In the genomic region with DNA sequence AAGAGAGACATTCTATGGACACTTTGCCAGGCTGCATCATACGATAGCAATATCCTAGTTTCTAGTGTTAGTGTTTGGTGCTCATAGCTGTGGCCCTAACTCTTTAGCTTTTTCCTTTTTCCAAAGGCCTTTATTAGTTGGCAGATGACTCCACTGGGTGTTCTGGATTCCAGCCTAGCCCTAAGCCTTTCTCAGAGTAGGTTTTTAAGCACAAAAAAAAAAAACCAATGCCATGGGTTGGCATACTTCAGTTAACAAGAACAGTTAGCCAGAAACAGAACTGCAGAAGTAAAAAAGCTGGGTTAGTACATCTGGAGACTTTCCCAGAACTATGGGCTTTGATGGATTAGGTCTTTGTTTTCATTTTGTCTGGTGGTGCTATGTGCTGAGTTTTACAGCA, we compare ENCODE assay signal across 12 mouse cellular contexts.
"Had no signal": no experiment of that assay in that cellular context is flagged by ENCODE, and none has a peak within 500 bp of the region (broad histone marks: within the 10 kb centered on the region; RNA-seq: fewer than 3 reads in every experiment).

No protein-coding gene starts in this region.

- H3K4me1 ChIP-seq: limb, embryonic 10.5 days; megakaryocyte, embryonic 14.5 days; midbrain, embryonic 12.5 days had no signal

- H3K4me3 ChIP-seq: limb, embryonic 10.5 days; liver, embryonic 15.5 days; megakaryocyte, embryonic 14.5 days; midbrain, embryonic 12.5 days had no signal

- H3K27ac ChIP-seq: limb, embryonic 10.5 days; liver, embryonic 15.5 days; macrophage; midbrain, embryonic 12.5 days; stomach, postnatal 0 days had no signal

- DNase-seq: kidney, adult 8-10 months; kidney, postnatal 25 days; layer of hippocampus, adult 9-11 months; lung, adult 2 months; right cerebral cortex, adult 18-20 months; right cerebral cortex, postnatal 25 days had no signal
